Mouse (Mus musculus): ENCODE results near the gene Ube2m. TPM values are rescaled to one million over a fixed set of nuclear protein-coding genes. Genes with fewer than 3 reads are reported as not detected.

Ube2m gene
- polyA plus RNA-seq, 1 experiment from 2014 or later = 107 TPM

DNA sequence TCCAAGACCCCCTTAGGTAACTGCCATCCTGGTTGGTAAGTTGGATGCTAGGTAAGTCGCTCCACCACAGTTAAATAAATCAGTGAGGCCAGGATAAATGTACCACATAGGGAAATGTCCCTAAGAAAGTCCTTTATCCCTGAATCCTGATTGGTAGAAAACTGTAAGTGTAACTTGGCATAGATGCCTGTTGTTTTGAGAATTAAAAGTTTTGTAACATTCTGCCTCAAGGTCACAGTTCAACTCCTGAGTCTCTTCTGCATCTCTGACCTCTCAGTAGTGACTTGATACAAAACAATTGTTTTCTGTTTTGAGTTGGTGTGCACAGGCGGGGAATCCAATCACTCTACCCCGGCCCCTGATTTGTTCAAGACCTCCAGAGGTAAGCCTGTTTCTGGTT, 39.2 kb downstream of the Ube2m start, which contains the start of gene Trim28:
TSS of gene Trim28 (plus strand) at position 264 of the 400 bp plus-strand sequence.
- no peak for ATAC-seq
- WGBS = 91% methylated on average over 3 of the region's 3 CpGs
- Histone ChIP-seq H3K27me3 (replicated peaks; ENCODE audit: control insufficient read depth, insufficient read depth, low read length) (no peaks in the 10 kb centered on the region), H3K4me1 (replicated peaks; ENCODE audit: control insufficient read depth, insufficient read depth, low read length) (no peaks in the 10 kb centered on the region), H3K36me3 (ENCODE audit: control insufficient read depth, insufficient read depth) (no peaks in the 10 kb centered on the region), H3K4me3 (ENCODE audit: low read depth, low read length) (no peak within 1 kb of the TSS), H3K4me2 (replicated peaks; ENCODE audit: low read depth) (no peak within 1 kb of the TSS), H3K9me3 (ENCODE audit: control insufficient read depth) (no peaks in the 10 kb centered on the region), H3K27ac (ENCODE audit: low read depth, low read length) (no peak within 1 kb of the TSS), H3K9ac (ENCODE audit: low read depth, low read length) (no peak within 1 kb of the TSS)
- TF ChIP-seq CTCF (IDR thresholded peaks at IDR 0.05; ENCODE audit: low read depth) = no peak

DNA sequence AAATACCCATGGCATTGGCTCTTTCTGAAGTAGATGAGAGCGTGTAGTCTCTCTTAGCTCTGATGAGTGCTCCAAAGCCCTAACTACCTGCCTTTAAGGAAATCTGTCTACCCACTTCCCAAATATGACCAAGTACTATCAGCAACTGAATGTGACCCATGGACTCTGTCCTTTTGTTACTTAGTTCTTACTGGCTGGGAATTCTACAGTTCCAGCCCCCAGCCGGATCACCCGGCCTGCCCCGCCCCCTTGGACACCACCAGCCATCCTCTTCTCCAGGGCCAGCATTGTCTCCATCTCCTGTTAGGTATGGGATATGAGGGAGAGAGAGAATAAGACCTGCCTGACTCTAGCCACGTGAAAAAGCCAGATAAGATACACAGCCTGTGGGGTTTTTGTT, 40.0 kb downstream of the Ube2m start, which contains the start of gene Slc27a5:
TSS of gene Slc27a5 (minus strand) at position 140 of the 400 bp plus-strand sequence.
- Histone ChIP-seq H3K4me3 (ENCODE audit: low read depth, low read length) (no peak within 1 kb of the TSS), H3K9me3 (ENCODE audit: control insufficient read depth) (no peaks in the 10 kb centered on the region), H3K36me3 (ENCODE audit: control insufficient read depth, insufficient read depth) (no peaks in the 10 kb centered on the region), H3K4me1 (replicated peaks; ENCODE audit: control insufficient read depth, insufficient read depth, low read length) (no peaks in the 10 kb centered on the region), H3K27ac (ENCODE audit: low read depth, low read length) (no peak within 1 kb of the TSS), H3K4me2 (replicated peaks; ENCODE audit: low read depth) (no peak within 1 kb of the TSS), H3K27me3 (replicated peaks; ENCODE audit: control insufficient read depth, insufficient read depth, low read length) (no peaks in the 10 kb centered on the region), H3K9ac (ENCODE audit: low read depth, low read length) (no peak within 1 kb of the TSS)
- TF ChIP-seq CTCF (IDR thresholded peaks at IDR 0.05; ENCODE audit: low read depth) = no peak
- WGBS = 62% methylated on average over 5 of the region's 5 CpGs
- no peak for ATAC-seq

DNA sequence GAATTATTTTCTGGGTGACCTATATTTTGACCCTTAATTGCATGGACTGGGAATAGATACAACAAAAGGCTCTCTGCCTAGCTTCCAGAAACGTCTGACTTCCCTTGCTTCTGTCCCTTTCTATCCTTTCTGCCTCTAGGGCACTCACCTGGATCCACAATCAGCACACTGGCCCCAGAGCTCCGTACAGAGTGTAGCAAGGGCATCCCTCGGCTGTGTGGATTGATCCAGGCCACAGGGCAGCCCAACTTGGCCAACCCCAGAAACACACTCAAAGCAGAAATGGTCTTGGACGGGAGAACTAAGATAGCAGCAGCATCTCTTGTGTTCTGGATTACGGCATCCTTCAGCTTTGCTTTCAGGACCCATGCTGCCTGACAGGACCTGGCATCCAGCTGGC, 40.8 kb downstream of the Ube2m start:
- Histone ChIP-seq H3K4me2 (replicated peaks; ENCODE audit: low read depth) (no peak overlapping the region), H3K9me3 (ENCODE audit: control insufficient read depth) (no peaks in the 10 kb centered on the region), H3K36me3 (ENCODE audit: control insufficient read depth, insufficient read depth) (no peaks in the 10 kb centered on the region), H3K4me3 (ENCODE audit: low read depth, low read length) (no peak overlapping the region), H3K4me1 (replicated peaks; ENCODE audit: control insufficient read depth, insufficient read depth, low read length) (no peaks in the 10 kb centered on the region), H3K27ac (ENCODE audit: low read depth, low read length) (no peak overlapping the region), H3K9ac (ENCODE audit: low read depth, low read length) (no peak overlapping the region), H3K27me3 (replicated peaks; ENCODE audit: control insufficient read depth, insufficient read depth, low read length) (no peaks in the 10 kb centered on the region)
- ATAC-seq = no peak
- no peak for TF ChIP-seq CTCF (IDR thresholded peaks at IDR 0.05; ENCODE audit: low read depth)
- 66% methylated on average over 5 of the region's 5 CpGs for WGBS

DNA sequence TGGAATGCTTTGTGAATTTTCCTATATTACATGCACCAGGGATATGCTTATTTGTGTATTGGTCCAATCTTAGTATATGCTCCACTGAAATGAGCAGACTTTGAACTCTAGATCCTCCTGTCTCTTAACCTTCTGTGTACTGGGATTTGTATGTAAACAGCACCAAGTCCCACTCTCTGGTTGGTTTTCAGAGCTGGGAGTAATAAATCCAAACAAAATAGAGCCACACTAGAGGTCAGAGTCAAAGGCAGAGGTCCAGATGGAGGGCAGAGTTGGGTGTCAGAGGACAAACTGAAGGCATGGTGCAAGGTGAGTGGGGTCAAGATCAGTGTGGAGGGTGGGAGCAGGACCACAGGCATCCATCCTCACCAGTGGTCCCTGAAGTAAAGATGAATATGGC, 42.2 kb downstream of the Ube2m start:
- Histone ChIP-seq H3K4me2 (replicated peaks; ENCODE audit: low read depth) (no peak overlapping the region), H3K36me3 (ENCODE audit: control insufficient read depth, insufficient read depth) (no peaks in the 10 kb centered on the region), H3K4me3 (ENCODE audit: low read depth, low read length) (no peak overlapping the region), H3K9ac (ENCODE audit: low read depth, low read length) (no peak overlapping the region), H3K4me1 (replicated peaks; ENCODE audit: control insufficient read depth, insufficient read depth, low read length) (no peaks in the 10 kb centered on the region), H3K27ac (ENCODE audit: low read depth, low read length) (no peak overlapping the region), H3K27me3 (replicated peaks; ENCODE audit: control insufficient read depth, insufficient read depth, low read length) (no peaks in the 10 kb centered on the region), H3K9me3 (ENCODE audit: control insufficient read depth) (no peaks in the 10 kb centered on the region)
- no peak for ATAC-seq
- no peak for TF ChIP-seq CTCF (IDR thresholded peaks at IDR 0.05; ENCODE audit: low read depth)

DNA sequence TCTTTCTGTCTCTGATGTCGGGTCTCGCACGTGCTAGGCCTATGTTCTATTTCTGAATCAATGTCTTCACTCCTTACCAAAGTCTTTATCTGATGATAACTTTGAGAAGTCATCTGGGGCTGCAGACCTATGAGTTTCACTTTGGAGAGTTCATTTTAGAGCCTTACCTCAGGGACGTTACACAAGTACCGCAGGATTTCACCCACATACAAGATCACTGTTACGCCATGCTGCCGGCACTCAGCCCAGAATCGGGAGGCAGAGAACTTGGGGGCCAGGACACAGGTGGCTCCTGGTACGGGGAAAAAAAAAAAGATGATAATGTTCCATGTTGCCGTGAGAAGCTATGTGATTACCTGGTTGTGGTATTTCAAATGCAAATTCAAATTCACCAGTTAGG, 44.9 kb downstream of the Ube2m start:
- H3K9me3 ChIP-seq (ENCODE audit: control insufficient read depth) = no peaks in the 10 kb centered on the region
- H3K4me1 ChIP-seq (replicated peaks; ENCODE audit: control insufficient read depth, insufficient read depth, low read length) = no peaks in the 10 kb centered on the region
- WGBS = 89% methylated on average over 10 of the region's 10 CpGs
- H3K27me3 ChIP-seq (replicated peaks; ENCODE audit: control insufficient read depth, insufficient read depth, low read length) = no peaks in the 10 kb centered on the region
- no peak for TF ChIP-seq CTCF (IDR thresholded peaks at IDR 0.05; ENCODE audit: low read depth)
- H3K4me2 ChIP-seq (replicated peaks; ENCODE audit: low read depth) = no peak overlapping the region
- H3K9ac ChIP-seq (ENCODE audit: low read depth, low read length) = no peak overlapping the region
- H3K4me3 ChIP-seq (ENCODE audit: low read depth, low read length) = no peak overlapping the region
- no peak overlapping the region for H3K27ac ChIP-seq (ENCODE audit: low read depth, low read length)
- no peak for ATAC-seq
- H3K36me3 ChIP-seq (ENCODE audit: control insufficient read depth, insufficient read depth) = no peaks in the 10 kb centered on the region

DNA sequence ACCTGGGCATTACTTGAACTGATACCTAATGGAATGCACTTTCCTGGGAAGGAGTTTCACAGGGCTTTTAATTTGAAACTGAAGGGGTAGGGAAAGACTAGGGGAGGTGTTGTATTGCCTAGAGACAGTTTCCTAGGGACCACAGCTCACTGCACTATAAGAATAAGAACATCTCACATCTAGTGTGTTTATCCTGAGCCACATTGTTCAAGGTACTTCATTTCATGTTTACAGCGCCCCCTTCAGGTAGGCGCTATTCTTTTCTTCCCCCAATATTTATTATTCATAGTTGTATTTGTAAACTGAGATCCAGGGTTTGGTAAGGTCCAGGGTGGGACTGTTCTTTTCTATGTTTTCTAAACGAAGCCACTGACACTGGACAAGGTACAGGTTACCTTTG, 45.9 kb downstream of the Ube2m start:
- peak; percentile 70 for TF ChIP-seq CTCF (IDR thresholded peaks at IDR 0.05; ENCODE audit: low read depth)
- no peak overlapping the region for H3K4me2 ChIP-seq (replicated peaks; ENCODE audit: low read depth)
- H3K9me3 ChIP-seq (ENCODE audit: control insufficient read depth) = no peaks in the 10 kb centered on the region
- ATAC-seq = no peak
- H3K27ac ChIP-seq (ENCODE audit: low read depth, low read length) = no peak overlapping the region
- H3K9ac ChIP-seq (ENCODE audit: low read depth, low read length) = no peak overlapping the region
- H3K36me3 ChIP-seq (ENCODE audit: control insufficient read depth, insufficient read depth) = no peaks in the 10 kb centered on the region
- H3K27me3 ChIP-seq (replicated peaks; ENCODE audit: control insufficient read depth, insufficient read depth, low read length) = no peaks in the 10 kb centered on the region
- H3K4me3 ChIP-seq (ENCODE audit: low read depth, low read length) = no peak overlapping the region
- WGBS = 2% methylated on average over 3 of the region's 3 CpGs
- H3K4me1 ChIP-seq (replicated peaks; ENCODE audit: control insufficient read depth, insufficient read depth, low read length) = no peaks in the 10 kb centered on the region

Data from intestine, postnatal 0 days (tissue).